Mouse (Mus musculus): ENCODE data around the gene Nxnl2.

The Nxnl2 gene

DNA sequence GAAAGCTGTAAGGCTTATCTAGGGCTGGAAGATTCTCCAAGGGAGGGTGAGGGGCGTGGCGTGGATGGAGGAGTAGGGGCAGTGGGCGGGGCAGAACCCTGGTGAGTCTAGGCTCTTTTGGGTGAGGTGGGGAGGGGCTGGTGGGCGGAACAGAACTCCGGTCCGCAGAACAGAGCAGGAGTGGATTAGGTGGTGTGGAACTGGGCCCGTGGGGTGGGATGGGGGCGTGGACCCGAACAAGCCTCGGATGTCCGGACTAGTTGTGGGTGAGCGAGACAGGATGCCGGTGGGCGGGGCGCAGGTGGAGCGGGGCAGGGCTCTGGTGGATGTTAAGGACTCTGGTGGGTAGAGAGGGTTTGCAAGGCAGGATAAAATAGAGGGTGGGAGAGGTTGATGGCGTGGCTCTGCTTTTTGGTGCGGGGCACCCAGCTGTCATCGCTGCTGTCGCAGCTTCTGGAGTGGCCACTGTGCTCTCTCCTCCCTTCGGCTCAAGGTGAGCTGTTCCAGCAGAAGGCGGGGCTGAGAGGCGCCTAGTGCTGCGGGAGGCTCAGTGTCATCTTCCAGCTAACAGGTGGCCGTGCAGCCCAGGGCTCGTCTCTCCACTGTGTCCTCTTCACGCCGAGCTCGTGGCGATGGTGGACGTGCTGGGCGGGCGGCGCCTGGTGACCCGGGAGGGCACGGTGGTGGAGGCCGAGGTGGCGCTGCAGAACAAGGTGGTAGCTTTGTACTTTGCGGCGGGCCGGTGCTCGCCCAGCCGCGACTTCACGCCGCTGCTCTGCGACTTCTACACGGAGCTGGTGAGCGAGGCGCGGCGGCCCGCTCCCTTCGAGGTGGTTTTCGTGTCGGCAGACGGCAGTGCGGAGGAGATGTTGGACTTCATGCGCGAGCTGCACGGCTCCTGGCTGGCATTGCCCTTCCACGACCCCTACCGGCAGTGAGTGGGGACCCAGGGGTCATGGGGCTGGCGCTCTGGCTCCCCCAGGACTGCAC, at the start of gene Nxnl2:
TSS of gene Nxnl2 (plus strand) at position 332 of the 990 bp plus-strand sequence.
- no peak for DNase-seq (ENCODE audit: low spot score)

DNA sequence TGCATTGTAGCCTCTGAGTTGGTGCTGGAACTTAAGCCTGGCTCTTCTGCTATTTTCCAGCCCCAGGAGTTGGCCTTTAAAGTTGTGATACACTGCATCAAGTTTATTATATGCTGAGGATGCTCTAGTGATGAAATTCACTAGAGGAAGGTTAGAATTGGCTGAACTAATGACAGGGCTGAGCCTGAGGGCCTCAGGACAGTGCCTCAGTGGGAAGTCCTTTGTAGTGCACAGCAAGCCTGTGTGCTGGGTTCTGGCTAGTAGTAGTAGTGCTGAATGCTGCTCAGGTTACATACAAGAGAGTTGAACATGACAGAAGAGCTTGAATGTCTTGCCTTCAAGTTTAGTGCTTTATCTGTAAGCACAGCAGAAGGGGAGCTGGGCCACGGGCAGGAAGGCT, 48.9 kb upstream of the Nxnl2 start:
- no peak for DNase-seq (ENCODE audit: low spot score)

DNA sequence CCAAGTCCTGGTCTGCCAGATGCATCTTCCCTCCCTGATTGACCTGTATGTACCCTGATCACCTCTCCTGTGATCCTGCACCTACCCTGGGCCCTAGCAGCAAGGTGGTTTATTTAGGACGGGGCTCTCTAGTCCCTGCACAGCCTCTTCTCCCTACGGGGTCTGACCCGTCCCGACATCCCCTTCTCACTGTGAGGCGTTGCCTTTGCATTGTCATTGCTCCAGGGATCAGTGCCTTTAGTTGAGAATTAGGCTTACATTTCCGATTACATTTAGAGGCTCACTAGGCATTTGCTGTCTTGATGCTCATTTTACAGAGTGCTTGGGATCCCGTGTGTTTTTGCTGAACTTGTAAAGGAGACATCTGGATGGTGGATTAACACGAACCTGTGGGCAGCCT, 48.1 kb upstream of the Nxnl2 start:
- DNase-seq (ENCODE audit: low spot score) = no peak

DNA sequence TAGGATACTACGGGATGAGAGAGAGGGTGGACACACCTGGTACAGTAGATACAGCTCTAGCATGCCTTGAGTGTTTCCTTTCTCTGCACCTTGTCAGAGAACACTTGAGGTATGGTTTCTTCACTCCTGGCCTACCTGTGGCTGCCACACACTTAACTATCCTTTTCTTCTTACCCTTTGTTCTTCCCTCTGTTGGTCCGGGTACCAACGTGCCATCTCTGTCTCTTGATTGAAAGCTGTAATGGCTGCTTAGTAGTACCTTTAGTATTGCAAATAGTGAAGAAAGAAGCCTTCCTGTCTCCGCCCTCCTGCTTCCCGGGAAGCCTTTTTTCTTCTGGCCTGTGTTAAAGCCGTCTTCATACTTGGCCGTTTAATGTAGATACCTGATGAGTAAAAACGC, 45.5 kb upstream of the Nxnl2 start:
- no peak for DNase-seq (ENCODE audit: low spot score)

DNA sequence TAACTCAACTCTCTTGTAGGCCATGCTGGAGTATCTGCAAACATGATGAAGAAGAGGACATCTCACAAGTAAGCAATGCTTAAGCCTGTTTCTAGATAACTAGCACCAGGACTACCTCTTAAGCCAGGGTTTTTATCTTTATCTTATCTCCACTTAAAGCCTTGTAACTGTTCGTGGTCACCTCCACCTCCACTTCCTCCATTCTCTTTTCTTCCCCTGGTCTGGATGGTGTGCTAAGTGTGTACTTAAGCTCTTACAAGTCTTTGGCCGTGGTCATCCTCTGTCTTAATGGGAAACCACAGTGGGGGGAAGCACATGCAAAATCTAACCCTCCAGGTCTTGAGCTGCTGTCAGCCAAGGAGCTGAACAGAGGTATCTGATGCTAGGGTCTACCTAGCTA, 42.9 kb upstream of the Nxnl2 start:
- no peak for DNase-seq (ENCODE audit: low spot score)

DNA sequence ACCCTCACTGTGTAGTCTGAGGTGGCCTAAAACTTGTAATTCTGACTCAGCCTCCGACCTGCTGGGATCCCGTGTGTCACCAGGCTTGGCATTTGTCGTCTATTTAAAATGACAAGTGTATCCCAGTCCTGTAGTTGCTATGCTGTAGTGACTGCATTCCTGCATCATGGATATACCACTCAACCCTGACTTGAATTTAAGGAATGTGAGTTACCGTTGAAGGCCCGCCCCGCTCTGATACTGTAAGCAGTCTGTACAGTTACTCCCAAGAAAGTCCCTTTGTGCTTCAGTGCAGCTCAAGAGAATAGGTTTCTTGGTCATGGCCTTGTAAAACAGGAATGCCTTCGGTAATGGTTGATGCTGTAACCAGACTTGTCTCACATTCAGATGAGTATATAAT, 42.4 kb upstream of the Nxnl2 start:
- DNase-seq (ENCODE audit: low spot score) = no peak

DNA sequence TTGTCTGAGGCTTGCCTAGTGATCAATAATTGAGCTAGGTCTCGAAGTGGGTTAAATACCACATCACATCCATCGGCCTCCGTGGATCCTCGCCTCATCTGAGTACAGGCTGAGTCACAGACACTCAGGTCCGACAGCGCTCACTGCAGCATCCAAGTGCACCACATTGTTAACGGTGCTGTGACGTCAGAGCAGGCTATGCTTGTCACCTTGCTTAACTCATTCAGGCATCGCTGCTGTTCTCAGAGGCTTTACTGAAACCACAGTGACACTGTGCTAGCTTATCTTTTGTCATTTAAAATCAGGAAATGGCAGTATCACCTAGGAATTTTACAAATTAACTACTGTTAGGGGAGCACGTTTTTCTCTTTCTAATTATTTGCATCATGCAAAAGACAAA, 39.6 kb upstream of the Nxnl2 start:
- no peak for DNase-seq (ENCODE audit: low spot score)

DNA sequence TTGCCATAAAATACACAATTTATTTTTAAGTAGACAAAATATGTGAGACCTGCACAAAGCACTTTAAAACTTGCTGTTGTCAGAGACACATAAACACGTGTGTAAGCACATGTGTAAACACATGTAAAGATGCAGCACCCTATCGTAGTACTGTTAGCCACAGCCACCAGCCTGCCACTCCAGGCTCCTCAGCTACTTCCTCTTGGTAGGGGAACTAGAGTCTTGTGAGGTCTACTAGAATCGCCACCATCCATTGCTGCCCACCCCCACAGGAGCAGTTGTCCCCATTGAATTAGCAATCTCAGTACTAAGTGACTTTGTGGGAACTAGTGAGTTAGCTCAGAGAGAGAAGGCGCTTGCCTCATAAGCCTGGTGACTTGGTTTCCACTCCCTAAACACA, 34.5 kb upstream of the Nxnl2 start:
- no peak for DNase-seq (ENCODE audit: low spot score)

DNA sequence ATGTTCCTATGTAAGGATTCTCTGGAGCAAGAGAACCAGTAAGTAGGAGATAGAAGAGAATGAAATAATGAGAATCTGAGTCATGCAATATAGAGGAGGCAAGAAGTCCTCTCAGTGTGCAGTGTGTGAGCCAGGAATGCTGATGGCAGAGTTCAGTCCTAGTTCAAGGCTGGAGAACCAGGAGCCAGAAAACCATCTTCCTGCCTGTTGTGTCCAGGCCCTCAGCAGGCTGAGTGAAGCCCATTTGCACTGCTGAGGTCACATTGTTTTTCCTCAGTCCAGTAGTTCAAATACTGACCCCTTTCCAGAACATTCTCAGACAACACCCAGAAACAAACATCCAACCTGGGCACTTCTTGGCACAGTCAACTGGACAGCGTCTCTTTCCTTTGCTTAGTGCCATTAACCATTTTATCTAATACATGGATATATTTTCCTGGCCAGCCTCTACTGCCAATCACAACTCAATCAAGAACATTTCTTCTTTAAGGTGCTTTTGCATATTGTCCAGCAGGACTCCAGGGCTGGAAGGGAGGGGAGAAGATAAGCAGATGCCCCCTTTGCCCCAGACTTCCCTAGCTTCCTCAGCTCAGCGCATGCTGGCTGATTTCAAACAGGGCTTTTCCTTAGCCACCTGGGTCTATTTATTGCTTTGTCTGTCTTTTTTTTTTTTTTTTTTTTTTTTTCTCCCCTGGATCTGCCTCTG, 33.7 kb upstream of the Nxnl2 start:
- DNase-seq (ENCODE audit: low spot score) = no peak

DNA sequence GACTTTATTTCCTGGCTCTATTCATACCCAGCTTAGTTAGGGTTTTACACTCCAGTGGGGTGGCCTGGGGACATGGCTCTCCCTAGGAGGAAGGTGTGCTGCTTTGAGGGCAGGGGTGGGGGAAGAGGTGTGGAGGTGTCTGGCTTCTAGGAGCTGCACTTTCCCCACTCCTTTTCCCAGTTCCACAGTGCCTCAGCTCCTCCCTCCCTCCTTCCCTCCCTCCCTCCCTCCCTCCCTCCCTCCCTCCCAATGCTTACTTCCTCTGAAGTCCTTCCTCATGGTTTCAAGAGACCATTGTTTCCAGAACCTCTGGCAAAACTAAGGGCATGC, 33.2 kb upstream of the Nxnl2 start:
- no peak for DNase-seq (ENCODE audit: low spot score)

DNA sequence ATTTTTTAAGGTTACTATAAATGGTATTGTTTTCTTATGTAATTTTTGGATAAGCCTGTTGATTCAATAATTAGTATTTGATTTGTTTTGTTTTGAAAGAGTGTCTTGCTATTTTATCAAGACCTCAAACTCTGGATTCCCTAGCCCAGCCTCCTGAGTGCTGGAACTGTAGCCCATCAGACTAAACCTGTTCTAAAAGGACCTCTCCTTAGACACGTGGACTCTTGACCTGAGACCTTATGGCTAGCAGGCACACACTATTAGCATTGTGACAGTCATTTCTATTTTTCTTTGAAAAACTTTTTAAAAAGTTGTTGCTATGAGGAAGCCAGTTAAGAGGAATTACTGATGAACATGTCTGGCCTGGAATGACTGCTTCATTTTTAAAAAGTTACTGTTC, 23.7 kb upstream of the Nxnl2 start:
- DNase-seq (ENCODE audit: low spot score) = no peak

DNA sequence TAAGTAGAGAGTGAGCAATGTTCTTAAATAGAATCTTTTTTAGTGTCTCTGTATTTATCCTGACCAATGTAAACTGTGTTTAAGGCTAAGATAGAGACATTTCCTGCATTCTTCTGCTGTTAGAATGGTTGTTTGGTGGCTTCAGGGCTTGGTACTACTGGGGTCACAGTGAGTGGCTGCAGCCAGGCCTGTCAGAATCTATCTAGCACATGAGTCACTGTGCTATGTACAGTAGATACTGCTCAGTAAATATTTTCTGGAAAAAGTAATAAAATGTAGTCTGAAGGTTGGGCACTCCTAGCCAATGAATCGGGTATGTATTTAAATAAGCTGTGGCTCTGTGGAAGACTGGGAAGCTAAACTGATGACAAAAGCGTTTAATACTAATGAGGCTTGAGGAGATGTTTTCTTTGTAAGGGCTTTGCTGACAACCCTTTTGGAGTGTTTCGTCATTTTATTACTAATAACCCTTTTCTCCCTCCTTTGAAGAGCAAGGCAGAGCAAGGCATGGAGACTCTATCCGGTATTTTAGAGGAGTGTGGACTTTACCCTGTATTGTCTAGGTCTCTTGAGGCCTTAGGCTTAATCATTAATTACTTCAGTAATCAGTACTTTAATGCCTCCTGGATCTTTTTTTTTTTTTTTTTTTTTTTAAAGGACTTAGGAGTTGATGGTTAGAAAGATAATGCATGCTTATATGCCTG, 17.7 kb upstream of the Nxnl2 start:
- DNase-seq (ENCODE audit: low spot score) = no peak

DNA sequence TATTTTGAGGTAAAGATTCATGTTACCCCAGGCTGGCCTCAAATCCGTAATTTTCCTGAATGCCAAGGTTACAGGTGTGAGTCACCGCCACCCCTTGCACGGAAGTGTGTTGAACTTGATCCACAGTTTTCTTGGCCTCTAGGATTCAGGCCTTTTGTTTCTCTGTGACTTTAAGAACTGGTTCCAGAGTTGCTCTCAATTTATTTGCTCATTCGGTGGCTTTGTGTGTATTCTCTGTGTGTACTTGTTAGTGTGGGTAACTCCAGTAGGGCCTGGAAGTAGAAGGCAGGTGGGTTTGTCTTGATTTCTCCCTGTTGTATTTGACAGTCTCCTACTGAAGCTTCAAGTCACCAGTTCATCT, 17.2 kb upstream of the Nxnl2 start:
- DNase-seq (ENCODE audit: low spot score) = no peak

DNA sequence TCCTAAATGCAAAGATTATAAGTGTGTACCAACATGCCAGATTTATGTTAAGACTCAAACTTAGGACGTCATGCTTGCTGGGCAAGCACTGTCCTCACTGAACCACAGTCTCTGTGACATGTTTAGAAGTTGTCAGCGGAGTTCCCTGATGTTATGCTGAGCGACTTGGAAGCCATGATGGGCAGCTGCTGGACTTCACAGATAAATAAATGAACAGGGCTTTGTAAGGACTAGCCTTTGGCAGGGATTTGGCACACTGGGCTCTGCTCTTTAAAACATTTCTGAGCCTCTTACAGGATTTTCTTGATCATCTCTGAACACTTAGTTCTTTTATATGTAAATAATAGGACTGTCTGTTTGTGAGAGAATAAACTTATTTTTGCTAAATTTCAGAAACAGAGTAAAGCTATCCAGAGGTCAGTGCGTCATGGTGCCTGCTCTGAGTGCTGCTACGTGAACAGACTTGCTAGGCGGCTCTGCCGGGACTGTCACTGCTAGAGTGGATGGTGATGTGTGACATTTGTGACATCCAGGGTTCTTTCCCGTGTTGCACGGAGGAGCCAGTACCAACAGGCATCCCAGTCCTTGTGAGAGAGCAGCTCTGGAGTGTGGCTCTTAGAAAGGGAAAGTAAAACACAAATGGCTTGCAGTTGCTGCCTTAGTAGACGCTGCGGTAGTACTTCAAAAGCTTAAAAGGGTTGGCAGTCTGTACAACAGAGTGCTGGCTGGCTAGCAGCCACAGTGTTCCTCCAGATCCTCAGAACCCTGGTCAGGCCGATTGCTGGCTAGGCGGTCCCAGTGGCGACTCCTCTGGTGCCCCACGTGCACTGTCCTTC, 15.4 kb upstream of the Nxnl2 start:
- DNase-seq (ENCODE audit: low spot score) = no peak

DNA sequence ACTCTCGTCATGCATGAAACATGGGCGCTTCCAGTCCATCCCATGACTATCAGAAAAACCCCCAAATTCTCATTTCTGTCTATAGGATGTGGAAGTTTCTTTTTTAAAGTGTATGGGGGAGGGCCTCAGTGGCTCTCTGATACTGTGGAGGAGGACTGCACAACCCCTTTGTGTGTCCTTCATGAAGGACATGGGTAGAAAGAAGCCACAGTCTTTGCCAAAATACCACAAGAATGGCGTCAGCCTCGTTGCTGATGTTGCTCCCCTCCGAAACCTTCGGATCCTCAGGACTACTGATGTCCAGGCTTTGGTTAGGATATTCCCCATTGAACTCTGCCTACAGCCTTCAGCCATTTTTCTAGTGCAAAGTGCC, 14.8 kb upstream of the Nxnl2 start:
- DNase-seq (ENCODE audit: low spot score) = no peak

DNA sequence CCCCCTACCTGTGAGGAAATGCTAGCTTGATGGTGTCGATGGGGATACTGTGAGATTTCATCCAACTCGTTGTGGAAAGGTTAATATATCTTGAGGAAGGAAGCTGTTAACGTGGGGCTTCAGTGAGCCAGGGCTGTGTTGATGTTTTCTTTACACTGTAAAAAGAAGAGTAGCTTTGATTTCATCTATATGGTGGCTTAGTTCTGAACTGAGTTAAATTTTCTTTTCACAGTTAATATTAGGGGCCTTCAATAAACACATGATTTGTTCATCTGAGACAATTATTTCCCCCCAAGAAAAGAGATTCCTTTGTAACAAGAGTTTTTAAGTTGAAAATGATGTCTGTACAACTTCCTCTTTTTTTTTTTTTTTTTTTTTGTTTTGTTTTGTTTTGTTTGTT, 13.5 kb upstream of the Nxnl2 start:
- no peak for DNase-seq (ENCODE audit: low spot score)

DNA sequence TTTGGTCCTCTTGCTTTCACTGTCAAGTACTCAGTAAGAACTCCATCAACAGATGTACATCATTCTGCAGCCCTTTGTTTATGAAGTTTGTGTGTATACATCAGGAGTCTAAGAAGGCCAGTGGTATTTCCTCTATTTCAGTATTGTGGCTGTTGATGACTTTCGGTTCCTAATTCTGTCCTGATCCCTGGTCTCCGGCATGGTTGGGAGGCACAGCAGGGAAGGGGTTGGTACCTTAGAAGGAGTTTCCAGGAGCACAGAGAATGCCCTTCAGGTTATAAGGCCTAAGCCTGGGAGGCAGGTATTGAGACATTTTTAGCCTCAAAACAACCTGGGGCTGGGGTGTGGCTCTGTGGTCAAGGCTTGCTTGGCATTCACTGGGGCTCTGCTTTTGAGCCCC, 9.2 kb upstream of the Nxnl2 start:
- no peak for DNase-seq (ENCODE audit: low spot score)

DNA sequence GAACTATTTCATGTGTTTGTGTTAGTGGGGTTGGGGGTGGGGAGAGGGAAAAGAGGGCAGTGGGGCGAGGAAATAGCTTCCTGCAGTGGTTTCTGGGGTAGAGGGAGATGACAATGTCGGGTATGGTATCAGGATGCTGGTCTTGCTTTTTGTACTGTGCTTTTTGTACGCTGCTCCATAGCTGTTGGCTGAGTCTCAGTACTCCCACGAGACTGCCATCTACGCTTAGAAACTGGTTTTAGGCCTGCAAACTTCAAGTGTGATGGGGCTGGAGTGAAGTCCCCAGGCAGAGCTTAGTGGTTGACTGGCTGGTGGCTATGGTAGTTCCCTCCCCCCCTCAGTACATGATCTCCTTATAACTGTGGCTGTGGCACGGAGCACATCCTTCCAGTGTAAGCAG, 8.6 kb upstream of the Nxnl2 start:
- no peak for DNase-seq (ENCODE audit: low spot score)

DNA sequence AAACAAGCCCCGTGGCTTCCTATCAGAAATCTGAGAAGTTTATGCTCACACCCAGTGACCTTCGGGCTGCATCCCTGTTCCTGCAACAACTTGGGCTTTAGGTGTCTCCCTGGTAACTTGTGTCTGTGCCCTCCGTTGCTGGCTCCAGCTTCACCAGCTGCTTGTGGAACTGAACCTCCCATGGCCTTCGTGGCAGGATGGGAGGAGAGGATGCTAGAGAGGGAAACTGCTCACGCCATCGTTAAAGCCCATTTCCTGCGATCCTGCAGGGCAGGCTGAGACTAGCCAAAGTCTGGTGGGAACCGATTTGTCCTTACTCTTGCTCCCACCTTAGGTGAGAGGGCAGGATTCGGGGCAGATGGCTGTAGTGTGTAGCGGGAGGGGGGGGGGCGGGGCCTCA, 4.1 kb upstream of the Nxnl2 start:
- DNase-seq (ENCODE audit: low spot score) = no peak

DNA sequence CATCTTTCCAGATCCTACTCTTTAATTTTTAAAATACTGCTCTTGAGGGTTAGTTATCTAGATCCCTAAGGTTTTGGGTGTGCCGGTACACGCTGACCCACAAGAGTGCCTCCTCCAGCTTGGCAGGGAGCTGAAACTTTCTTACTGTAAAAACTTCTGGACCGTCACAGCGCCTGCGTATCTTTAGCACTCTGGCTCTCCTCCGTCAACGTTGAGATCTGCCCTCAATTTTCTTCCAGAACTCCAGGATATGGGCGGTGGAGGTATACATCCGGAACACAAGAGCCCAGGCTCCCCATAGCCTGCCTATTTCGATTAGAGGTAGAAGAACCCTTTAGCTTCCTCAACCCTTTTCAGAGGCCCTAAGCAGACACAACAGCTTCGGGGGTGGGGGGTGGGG, 607 bp upstream of the Nxnl2 start:
- DNase-seq (ENCODE audit: low spot score) = no peak

DNA sequence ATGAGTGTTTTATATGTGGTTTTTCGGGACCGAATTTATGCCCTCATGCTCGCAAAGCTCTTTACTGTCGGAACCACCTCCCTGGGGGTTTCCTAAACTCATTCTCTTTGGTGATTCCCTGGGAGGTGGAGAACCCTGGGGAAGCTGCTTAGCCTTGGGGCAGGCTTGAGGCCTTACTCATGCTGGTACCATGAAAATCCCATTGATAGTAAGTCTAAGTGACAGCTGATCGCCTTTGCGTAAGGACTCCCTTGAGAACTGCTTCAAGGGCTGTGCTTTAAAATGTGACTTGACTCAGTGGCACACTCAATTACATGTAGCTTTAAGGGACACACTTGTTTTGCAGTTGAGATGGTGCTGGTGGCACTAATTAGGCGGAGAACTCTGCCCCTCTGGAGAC, 1.8 kb downstream of the Nxnl2 start:
- DNase-seq (ENCODE audit: low spot score) = no peak

DNA sequence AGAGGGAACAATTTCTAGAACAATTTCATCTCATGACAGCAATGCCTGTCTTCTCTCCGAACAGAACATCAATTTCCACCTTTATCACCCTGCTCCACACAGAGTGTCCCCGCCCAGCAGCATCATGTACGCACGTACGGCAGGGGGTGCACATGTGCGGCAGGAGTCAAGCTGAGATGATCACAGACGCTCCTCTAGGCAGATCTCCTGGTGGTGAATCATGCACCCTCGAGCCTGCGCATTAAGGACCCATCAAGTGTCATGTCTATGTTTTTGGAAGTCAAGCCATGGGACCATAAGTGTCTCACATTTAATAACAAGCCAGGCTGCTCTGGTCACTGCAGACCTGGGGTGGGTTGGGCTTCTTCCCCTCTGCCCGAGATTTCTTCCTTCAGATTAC, 8.1 kb downstream of the Nxnl2 start:
- no peak for DNase-seq (ENCODE audit: low spot score)

Data from layer of hippocampus, adult 11-12 months (tissue).